Mouse (Mus musculus) frontal cortex, postnatal 10 days (tissue): ENCODE measurements around the gene Aup1.

ENCODE experiments used
- DNase-seq, 2 experiments: peaks; one replicate each; pipeline ENCODE4 v3.0.0; 2022; ENCODE audit warnings: low spot score in 2 of 2, mixed read lengths in 1 of 2

The Aup1 gene

DNA sequence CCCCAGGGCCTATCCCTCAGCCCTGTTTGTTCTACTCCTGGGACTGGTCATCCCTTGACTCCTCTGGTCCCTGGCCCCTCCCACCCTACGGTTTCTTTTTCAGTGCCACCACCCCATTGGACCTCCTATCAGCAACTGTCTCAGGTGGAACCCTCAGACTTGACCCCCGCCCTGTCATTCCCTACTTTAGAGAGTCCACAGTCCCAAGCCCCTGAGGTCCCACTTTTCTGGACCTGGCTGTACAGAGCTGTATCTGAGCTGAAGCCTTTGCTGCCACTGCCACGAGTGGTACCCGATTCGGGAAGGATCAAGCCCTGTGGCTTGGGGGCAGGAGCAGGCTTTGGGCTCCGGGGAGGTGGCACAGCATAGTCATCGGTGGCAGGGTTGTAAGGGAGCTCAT is 23.2 kb upstream of the Aup1 start:
- DNase-seq = no peak

DNA sequence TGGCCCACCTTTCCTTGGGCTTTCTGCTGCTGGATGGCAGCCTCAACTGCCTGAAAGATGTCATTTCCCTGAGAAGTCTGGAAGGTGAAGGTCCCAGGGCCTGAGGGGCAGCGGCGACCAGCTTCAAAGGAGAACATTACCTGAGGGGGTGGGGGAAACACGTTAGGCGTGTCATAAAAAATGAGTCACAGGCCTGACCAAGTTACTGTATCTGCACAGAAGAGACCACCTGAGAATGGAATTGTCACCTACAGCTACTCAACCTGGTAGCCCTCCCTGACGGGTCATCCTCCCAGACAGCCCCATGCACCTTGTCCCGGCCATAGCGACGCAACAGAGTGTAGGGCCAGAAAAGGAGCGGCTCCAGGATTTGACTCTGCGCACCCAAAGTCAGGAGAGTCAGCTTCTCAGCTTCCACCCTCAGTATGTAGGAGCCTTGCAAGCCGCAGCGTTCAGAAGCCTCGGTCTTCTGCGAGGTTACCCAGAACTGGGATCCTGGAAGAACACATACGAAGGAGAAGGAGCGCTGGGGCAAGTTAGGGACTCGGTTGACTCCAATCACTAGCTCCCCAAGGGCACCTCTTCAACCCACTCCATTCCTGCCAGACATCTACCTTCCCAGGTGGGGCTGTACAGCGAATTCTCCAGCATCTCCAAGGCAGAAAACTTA is 22.3 kb upstream of the Aup1 start:
- no peak for DNase-seq

DNA sequence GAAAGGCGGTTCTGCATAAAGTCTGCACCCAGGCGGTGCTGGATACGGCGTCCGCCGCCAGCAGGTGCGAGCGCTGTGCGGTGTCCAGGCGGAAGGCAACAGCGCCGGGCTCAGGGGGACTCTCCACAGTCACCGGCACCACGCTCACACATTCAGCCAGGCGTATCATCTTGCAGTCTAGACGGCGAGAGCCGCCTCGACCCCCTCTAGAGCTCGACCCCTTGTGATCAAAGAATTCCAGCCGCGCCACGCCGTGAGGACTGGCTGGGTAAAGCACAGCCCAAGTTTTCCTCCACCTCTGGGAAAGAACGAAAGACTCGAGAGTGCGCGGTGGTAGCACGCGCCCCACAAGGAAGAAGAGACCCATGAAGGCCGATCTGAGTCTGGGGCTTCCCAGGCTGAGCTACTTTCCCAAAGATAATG is 21.5 kb upstream of the Aup1 start:
- no peak for DNase-seq

DNA sequence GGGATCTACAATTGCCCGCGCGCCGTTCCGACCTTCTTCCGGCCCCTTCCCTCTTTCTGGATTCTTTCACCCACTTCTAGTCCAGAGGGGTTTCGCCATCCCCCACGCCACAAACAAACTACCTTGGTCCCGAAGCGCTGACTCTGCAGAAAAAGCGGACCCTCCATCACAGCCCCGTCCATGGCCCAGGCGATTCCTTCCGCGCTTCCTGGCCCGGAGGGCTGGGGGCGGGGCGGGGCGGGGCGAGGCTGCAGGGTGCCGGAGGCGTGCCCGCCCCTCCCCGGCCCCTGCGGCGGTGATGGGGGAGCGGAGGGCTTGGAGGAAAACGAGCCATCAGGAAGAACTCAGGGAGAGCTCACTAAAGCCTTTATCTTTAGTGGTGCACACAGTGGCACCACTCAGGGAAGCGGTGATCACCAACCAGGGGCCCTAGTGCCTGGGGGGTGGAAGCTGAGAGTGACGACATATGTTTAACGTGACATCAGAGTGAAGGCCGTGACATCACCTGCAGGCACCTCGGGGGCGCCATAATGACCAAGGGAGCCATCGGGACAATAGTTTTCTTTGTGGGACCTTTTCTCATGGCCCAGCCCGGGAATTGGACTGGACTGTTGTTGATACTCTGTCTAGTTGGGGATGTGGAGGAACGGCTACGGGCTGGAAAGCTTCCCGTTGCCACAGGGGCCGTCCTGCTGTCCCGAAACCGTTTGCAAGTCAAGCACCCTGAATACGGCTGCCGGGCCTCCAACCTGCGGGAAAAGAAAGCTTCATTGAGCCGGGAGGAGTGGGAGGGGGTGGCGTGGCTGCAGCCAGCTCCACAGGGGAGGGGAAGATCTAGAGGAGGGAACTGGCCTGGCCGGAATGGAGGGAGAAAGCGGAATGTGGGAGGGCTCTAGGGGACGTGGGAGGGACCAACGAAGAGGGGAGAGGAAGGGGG is 20.8 kb upstream of the Aup1 start, which contains the start of the genes Dok1 and Loxl3:
Gene Dok1, minus strand, starts transcription at position 223 of the 937 bp plus-strand sequence.
Gene Loxl3, plus strand, starts transcription at position 925 of the 937 bp plus-strand sequence.
- DNase-seq = peak in 1 of 2 experiments; percentile 41

DNA sequence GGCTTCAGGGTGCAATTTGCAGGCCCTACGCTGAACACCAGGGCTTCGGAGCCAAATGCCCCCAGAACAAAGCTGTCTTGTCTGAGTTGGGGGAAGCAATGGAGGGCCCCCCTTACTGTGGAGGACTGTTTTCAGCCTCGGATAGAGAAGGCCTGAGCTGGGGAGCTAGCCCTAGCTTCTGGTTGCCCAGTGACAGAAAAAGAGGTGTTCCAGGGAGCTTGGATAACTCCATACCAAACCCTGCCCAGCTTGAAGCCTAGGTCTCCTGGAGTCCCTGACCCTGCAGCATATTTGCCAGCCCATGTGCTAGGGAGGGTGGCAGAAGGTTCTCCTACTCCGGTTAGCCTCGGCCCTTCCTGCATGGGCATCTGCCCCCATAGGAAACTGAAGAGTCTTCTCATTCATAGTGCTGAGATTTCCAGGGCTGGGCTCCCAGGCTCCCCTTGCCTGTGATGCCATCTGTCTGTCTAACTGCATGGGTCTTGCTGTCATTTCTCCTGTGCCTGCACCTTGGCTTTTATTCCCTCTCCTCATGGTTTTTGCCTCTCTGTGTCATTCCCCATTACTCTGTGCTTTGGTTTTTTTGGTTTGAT is 19.8 kb upstream of the Aup1 start:
- DNase-seq = no peak

DNA sequence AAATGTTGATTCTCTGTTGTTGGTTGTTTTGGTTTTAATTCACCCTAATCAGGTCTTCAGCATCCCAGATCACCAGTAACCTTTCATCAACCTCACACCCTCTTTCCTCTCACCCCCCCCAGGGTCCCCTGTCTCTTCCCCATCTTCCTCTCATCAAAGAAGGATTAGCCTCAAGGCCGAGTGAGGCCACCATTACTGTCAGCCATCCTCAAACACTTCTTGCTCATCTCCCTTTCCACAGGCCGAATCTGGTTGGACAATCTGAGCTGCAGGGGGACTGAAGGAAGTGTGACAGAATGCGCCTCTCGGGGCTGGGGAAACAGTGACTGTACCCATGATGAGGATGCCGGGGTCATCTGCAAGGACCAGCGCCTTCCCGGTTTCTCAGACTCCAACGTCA is 17.1 kb upstream of the Aup1 start:
- DNase-seq = no peak

DNA sequence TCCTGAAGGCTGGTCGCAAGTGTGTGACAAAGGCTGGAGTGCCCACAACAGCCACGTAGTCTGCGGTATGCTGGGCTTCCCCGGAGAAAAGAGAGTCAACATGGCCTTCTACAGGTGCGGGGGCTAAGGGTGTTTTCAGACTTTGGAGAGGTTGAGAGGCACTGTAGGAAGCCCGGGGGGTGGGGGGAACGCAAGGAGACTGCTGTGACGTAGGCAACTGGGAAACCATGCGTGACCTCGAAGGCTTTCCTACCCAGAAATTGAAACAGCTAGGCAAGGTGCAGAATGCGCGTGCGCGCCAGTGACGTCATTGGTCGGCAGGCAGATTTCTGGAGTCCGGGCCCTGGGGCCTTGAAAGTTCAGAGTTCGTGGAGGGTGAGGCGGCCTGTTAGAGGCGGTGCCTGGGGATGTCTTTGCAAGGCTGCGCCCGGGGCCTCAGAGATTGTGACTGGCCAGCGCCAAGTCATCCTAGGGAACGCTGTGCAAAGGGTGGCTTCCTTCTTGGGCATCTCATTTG is 15.8 kb upstream of the Aup1 start:
- peak; percentile 71 to 81 for DNase-seq

DNA sequence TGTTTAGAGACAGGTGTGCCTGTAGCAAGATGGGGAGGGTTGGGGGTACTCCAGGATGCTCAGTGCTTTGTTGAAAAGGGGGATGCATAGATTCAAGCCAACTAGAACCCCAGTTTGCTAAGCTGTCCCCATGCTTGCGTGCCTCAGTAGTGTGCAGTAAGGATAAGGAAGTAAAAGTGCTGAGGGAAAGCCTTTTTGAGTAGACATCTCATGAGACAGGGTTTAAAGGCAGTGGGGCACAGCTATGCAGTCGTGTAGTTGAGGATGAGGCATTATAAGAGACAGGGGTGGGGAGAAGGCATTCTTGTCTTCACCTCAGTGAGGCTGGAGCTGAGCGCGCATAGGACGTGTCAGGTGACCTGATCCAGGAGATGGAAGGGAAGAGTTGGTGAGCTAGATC is 13.7 kb upstream of the Aup1 start:
- DNase-seq = no peak

DNA sequence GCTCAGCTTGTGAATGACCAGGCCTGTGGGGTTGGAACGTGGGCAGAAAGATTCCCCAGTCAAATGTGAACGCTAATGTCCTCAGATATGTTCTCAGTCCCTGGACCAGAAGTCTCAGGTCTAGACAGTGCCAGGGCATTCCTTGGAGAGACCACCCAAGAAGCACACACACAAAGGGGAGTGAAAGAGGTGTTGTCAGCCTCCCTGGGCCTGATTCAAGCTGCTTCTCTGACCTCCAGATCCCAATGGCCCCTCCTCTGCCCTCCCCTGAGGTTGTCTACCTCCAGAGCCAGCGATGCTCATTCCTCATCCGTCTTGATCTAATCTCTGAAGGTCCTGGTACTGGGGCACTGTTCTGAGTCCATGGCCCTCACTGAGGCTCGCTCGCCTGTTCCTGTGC is 10.8 kb upstream of the Aup1 start:
- DNase-seq = no peak

DNA sequence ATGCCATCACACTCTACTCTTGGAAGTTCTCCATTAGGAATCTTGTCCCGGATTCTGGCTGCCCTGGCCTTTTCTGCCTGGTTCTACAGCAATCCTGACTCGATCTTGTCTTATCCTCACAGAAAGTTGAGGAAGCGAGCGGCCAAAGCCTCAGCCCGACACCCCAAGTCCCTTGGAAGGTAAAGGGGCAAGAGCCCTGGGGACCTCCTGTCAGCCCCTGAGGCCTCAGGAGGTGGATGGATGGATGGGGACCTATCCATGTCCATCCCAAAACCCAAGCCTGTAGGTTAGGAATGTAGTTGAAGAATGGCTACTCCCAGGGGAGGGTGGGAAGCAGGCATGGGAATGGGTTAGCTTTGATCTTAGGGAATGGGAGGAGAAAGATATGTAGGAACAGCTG is 10.3 kb upstream of the Aup1 start:
- no peak for DNase-seq

DNA sequence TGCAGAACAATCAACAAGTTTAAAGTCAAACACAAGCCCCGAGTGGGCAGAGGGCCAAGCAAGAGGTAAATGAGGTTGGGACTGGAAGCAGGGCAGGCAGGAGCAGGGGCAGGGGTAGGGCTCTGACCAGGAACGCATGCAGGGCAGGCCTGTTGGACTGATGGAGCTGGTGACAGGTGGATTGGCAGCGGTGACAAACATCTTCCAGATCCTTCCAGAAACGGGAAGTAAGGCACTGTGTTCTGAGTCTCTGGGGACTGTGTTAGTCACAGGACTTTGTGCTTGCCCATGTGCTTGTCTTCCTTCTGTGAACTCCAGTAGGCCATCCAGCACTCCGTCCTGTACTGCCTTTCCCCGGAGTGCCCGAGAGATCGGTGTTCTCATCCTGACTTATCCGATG is 9.6 kb upstream of the Aup1 start:
- DNase-seq = no peak

DNA sequence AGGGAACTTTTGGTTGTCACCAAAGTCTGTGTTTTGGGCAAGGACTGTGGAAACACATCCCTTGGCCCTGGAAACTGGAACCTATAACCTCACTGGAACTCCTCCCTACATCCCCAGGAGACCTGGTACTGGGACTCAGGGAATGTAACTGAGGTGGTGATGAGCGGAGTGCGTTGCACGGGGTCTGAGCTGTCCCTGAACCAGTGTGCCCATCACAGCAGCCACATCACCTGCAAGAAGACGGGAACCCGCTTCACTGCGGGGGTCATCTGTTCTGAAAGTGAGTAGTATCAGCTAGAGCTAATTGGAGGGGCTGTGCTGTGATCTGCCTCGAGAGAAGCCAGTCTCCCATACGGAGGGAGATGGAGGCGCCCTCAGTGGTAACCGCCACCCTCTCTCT is 5.0 kb upstream of the Aup1 start:
- no peak for DNase-seq

DNA sequence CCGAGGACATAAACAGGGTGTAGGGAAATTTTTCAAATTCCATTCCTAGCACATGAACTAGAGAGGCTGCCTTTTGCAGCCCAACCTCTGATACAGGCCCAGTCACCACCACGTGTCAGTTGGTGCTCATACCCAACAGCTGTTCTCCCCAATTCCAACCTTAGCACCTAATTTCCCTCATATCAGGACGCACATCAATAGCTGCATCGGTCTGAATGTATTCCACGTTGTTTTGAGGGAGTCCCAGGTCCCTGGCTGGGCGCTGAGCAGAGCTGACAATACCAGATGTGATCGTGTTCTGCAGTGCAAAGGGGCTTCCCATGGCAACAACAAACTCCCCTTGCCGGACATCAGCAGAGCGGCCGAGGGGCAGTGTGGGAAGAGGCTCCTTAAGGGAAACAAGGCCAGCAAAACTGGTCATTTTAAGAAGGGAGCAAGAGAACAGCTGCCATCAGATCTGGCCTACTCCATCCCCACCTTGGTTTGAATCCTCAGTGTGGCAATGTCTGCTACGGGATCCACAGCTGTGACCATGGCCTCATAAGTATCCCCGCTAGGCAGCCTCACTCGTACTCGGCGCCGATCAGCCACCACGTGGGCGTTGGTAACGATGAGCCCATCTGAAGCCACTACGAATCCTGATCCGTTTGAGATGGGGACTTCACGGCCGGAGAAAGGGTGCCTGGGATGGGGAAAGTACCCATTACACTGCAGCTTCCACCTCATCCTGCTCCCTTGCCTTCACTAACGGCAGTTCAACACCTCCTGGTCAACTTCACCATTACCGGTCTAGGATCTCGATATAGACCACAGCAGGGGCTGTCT is 973 bp upstream of the Aup1 start:
- no peak for DNase-seq

DNA sequence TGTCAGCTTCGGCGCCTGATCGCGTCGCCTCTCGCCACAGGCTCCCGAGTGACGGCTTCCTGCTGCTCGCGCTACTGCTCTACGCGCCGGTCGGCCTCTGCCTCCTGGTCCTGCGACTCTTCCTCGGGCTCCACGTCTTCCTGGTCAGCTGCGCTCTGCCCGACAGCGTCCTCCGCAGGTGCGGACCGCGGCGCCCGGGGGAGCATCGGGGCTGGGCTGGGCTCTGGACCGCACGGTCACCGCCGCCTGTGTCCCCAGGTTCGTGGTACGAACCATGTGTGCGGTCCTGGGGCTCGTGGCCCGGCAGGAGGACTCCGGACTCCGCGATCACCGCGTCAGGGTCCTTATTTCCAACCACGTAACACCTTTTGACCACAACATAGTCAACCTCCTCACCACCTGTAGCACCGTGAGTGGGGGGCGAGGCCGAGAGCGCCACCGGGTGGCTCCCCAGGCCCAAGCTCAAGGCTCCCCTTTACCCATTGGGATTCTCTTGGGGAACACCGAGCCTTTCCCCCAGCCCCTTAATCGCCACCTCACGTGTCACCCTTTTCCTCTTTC is 630 bp downstream of the Aup1 start, which contains the start of gene Htra2:
Gene Htra2, minus strand, starts transcription at position 403 of the 561 bp plus-strand sequence.
- DNase-seq = peak in 1 of 2 experiments; percentile 47

DNA sequence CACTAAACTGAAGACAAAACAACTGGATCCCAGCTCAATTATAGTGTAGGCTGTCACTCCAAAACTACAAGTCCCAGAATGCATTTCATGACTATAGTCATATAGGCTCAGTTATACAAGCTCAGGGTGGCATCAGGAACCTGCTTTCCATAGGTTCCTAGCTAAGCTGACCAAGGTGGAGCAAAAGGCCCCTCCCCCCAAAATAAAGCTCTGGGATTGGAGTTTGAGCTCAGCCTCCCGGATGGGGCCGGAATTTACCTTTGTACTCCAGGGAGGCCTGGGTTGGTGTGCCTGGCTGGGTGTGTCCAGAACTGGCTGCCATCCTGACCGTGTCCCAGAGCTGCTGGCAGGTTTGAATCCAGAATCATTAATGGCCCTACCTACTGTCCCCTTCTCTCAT is 3.5 kb downstream of the Aup1 start, which contains the start of gene Dqx1:
Gene Dqx1, plus strand, starts transcription at position 55 of the 400 bp plus-strand sequence.
- DNase-seq = no peak

DNA sequence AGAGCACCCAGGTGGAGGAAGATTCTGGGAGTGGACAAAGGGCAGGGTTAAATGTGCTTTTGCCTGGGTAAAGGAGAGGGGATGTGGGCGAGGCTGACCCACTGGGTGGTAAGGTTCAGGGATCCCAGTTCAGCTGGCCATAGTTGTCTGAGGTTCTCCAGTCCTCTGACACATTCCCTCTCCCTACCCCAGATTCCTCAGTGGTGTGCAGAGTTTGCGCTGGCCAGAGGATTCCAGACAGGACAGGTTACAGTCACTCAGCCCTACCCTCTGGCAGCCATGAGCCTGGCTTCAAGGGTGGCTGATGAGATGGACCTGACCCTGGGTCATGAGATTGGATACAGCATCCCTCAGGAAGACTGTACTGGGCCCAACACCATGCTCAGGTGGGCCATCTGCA is 4.4 kb downstream of the Aup1 start:
- no peak for DNase-seq

DNA sequence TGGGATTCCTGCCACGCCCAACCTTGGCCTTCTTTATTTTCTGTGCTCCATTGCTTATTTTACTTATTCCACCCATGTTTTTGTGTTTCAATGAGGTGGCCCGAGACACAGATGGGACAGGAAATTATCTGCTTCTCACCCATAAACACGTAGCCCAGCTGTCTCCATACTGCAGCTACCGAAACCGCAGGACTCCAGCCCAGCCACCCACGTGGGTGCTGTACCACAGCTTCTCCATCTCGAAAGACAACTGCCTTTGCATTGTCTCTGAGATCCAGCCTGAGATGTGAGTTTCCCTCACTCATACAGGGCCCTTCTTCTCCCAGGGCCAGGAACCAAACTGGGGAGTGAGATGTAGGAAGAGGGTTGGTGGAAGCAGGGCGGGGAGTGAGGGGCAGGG is 11.7 kb downstream of the Aup1 start:
- no peak for DNase-seq

DNA sequence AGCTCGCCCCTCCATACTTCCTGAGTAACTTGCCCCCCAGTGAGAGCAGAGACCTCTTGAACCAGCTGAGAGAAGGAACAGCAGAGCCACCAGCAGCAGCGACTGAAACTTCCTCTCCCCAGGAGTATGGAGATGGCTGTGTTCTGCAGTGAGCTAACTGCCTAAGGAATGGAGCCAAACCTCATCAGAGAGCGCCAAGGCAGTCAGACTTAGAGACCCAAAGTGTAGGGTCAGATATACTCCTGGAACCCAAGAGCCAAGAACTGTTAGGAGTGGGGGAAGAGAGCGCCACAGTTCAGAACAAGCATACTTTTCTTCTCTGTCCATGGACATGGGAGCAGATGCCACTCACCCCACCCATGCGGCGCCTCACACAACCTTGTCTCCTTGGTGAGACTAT is 12.1 kb downstream of the Aup1 start:
- no peak for DNase-seq

DNA sequence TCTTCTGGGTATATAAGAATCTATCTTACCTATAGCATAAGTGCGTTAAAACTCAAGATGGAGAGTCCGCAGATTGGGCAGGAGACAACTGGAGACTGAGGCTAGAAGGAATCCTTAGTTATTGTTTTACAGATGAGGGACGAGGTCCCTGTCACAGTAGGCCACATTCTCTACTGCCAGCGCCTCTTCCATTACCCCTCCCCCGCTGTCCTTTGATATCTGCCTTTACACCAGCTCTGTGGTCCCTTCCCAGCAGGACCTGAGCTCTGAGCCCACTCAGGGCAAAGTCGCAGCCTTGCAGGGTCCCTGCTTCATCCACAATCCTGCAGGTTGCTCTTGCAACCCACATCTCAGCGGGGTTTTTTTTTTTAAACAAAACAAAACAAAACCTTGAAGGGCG is 13.9 kb downstream of the Aup1 start:
- no peak for DNase-seq

DNA sequence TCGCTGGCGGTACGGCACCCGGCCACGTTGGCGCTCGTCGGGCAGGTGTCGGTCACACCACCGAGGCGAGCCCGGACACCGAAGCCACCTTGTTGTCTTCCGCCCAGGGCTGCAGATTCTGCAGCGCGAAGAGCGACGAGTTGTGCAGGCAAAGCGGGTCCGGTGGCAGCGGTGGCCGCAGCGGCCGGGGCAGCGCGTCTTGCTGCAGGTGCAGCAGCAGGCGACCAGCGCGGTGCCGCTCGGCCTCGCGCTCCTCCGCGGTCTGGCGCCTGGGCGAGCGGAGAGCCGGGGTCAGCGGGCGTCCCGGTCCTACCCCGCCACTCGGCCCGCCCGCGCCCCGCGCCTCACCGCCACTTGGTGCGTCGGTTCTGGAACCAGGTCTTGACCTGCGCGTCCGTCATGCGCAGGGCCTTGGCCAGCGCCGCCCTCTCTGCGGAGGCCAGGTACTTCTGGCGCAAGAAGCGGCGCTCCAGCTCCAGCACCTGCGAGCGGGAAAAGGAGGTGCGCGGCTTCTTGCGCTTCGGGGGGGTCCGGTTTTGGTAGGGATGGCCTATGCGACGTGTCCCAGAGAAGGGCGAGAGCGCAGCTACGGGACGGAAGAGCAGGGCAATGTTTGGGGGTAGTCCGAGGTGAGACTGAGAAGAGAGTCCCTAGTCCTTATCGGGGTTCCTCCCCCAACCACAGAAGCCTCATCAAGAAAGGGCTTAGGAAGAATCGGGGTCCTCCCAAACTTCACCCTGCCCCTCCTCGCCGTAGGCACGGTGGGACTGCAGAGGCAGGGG is 14.6 kb downstream of the Aup1 start:
- no peak for DNase-seq
